Mouse (Mus musculus) embryonic fibroblast, embryonic 13.5 days (primary cell): Measurements from ENCODE around the gene Syne2. TPM values are rescaled to one million over a fixed set of nuclear protein-coding genes. Genes with fewer than 3 reads are reported as not detected.
A peak's percentile ranks its signal among the peaks of the same experiment; 100 is the strongest.

ENCODE experiments used
- H3K27ac ChIP-seq: 2 replicates; pipeline ENCODE4 v1.5.1; 2012; ENCODE audit warnings: low read length, control low read depth, inconsistent platforms; ENCODE audit not compliant: insufficient read depth
- H3K4me1 ChIP-seq: 2 replicates; pipeline ENCODE4 v1.6.1; 2011; ENCODE audit warnings: low read length; ENCODE audit not compliant: control insufficient read depth, insufficient read depth
- H3K4me3 ChIP-seq: 2 replicates; pipeline ENCODE4 v1.5.1; 2011; ENCODE audit warnings: mild to moderate bottlenecking, control low read depth, low read length; ENCODE audit not compliant: insufficient read depth
- CTCF ChIP-seq: IDR thresholded peaks from 2 replicates; pipeline ENCODE4 v1.5.1; 2011; ENCODE audit warnings: mild to moderate bottlenecking, control low read depth, low read length, moderate library complexity, borderline replicate concordance; ENCODE audit not compliant: insufficient read depth
- POLR2A ChIP-seq: IDR thresholded peaks from 2 replicates; pipeline ENCODE4 v1.6.1; 2011; ENCODE audit warnings: low read depth, mild to moderate bottlenecking, control low read depth, low read length, moderate library complexity
- polyA plus RNA-seq: library from polyadenylated mRNA; stranded (reverse); fragments of >200 nt; gene quantifications from 2 replicates; pipeline ENCODE4 v1.2.4, GENCODE M21; 2011; ENCODE audit warnings: low read depth; ENCODE audit not compliant: missing spikeins, insufficient read length

Syne2 gene
- polyA plus RNA-seq, 1 experiment = 10.9 TPM

GRCm38 (mm10) chr12:75915694-75916093, 97.8 kb downstream of the Syne2 start:
- Histone ChIP-seq H3K27ac (no peak overlapping the region), H3K4me1 (peaks cover 3% of the 10 kb centered on the region), H3K4me3 (no peak overlapping the region)
- no peak for TF ChIP-seq POLR2A
- TF ChIP-seq CTCF = no peak

- H3K27ac ChIP-seq = no peak overlapping the region
- H3K4me3 ChIP-seq = no peak overlapping the region
- TF ChIP-seq POLR2A = no peak
- no peak for TF ChIP-seq CTCF
- H3K4me1 ChIP-seq = no peaks in the 10 kb centered on the region
Measured at GRCm38 (mm10) chr12:75918415-75918814, 100.5 kb downstream of the Syne2 start.

- TF ChIP-seq POLR2A (no peak), CTCF (no peak)
- Histone ChIP-seq H3K4me3 (no peak overlapping the region), H3K27ac (no peak overlapping the region), H3K4me1 (no peaks in the 10 kb centered on the region)
Measured at GRCm38 (mm10) chr12:75918914-75919313, 101.0 kb downstream of the Syne2 start.

- H3K4me1 ChIP-seq = no peaks in the 10 kb centered on the region
- no peak overlapping the region for H3K27ac ChIP-seq
- H3K4me3 ChIP-seq = no peak overlapping the region
- TF ChIP-seq CTCF (no peak), POLR2A (no peak)
Measured at GRCm38 (mm10) chr12:75922900-75923299, 105.0 kb downstream of the Syne2 start.

- TF ChIP-seq POLR2A (no peak), CTCF (no peak)
- no peak overlapping the region for H3K4me3 ChIP-seq
Measured at GRCm38 (mm10) chr12:75924852-75925251, 106.9 kb downstream of the Syne2 start.

GRCm38 (mm10) chr12:75927596-75927995, 109.7 kb downstream of the Syne2 start:
- TF ChIP-seq CTCF = no peak
- TF ChIP-seq POLR2A = no peak
- no peak overlapping the region for H3K27ac ChIP-seq
- no peak overlapping the region for H3K4me3 ChIP-seq
- H3K4me1 ChIP-seq = no peaks in the 10 kb centered on the region

More at GRCm38 (mm10) chr12:75924852-75925251, 106.9 kb downstream of the Syne2 start:
- Histone ChIP-seq H3K27ac (no peak overlapping the region), H3K4me1 (no peaks in the 10 kb centered on the region)

GRCm38 (mm10) chr12:75933561-75933960, 115.6 kb downstream of the Syne2 start:
- TF ChIP-seq CTCF = no peak
- TF ChIP-seq POLR2A = no peak
- Histone ChIP-seq H3K27ac (no peak overlapping the region), H3K4me3 (no peak overlapping the region), H3K4me1 (no peaks in the 10 kb centered on the region)

- no peak overlapping the region for H3K4me3 ChIP-seq
- H3K4me1 ChIP-seq = no peaks in the 10 kb centered on the region
- TF ChIP-seq POLR2A (no peak), CTCF (peak; percentile 51; the same call in 1 of the 2 replicates)
- H3K27ac ChIP-seq = no peak overlapping the region
Measured at GRCm38 (mm10) chr12:75951328-75951727, 133.4 kb downstream of the Syne2 start.

GRCm38 (mm10) chr12:75952011-75952410, 134.1 kb downstream of the Syne2 start:
- Histone ChIP-seq H3K4me1 (no peaks in the 10 kb centered on the region), H3K27ac (no peak overlapping the region), H3K4me3 (no peak overlapping the region)
- TF ChIP-seq POLR2A (no peak), CTCF (no peak)

GRCm38 (mm10) chr12:75966441-75967195, 148.7 kb downstream of the Syne2 start:
- Histone ChIP-seq H3K4me1 (no peaks in the 10 kb centered on the region), H3K27ac (no peak overlapping the region), H3K4me3 (no peak overlapping the region)
- no peak for TF ChIP-seq POLR2A
- no peak for TF ChIP-seq CTCF

GRCm38 (mm10) chr12:75979079-75979478, 161.1 kb downstream of the Syne2 start:
- Histone ChIP-seq H3K27ac (no peak overlapping the region), H3K4me3 (no peak overlapping the region), H3K4me1 (no peaks in the 10 kb centered on the region)
- TF ChIP-seq CTCF (no peak), POLR2A (no peak)

- no peak overlapping the region for H3K4me3 ChIP-seq
- H3K4me1 ChIP-seq = no peaks in the 10 kb centered on the region
- no peak overlapping the region for H3K27ac ChIP-seq
- TF ChIP-seq POLR2A = no peak
- TF ChIP-seq CTCF = no peak
Measured at GRCm38 (mm10) chr12:75983336-75983735, 165.4 kb downstream of the Syne2 start.
